Mouse (Mus musculus) erythroblast, embryonic 14.5 days (primary cell): Measurements from ENCODE around the gene Dock3. TPM values are rescaled to one million over a fixed set of nuclear protein-coding genes. Genes with fewer than 3 reads are reported as not detected.

Experiments
- H3K27me3 ChIP-seq: 2 replicates; pipeline ENCODE4 v1.6.1; 2012; ENCODE audit warnings: inconsistent platforms; ENCODE audit not compliant: control insufficient read depth
- H3K36me3 ChIP-seq: 2 replicates; pipeline ENCODE4 v1.6.1; 2012; ENCODE audit warnings: mild to moderate bottlenecking, inconsistent platforms; ENCODE audit not compliant: control insufficient read depth
- H3K4me1 ChIP-seq: 2 replicates; pipeline ENCODE4 v1.6.1; 2012; ENCODE audit warnings: inconsistent platforms; ENCODE audit not compliant: control insufficient read depth
- H3K4me3 ChIP-seq: replicated peaks from 2 replicates; pipeline ENCODE3; 2012; ENCODE audit warnings: moderate library complexity, mild to moderate bottlenecking, inconsistent platforms
- H3K9me3 ChIP-seq: 2 replicates; pipeline ENCODE4 v1.6.1; 2012; ENCODE audit warnings: low read length, inconsistent platforms, mixed read lengths; ENCODE audit not compliant: control insufficient read depth
- GATA1 ChIP-seq: IDR thresholded peaks from 2 replicates; pipeline ENCODE4 v1.6.1; 2012; ENCODE audit warnings: low read length, inconsistent platforms, mixed read lengths
- TAL1 ChIP-seq: IDR thresholded peaks from 3 replicates; pipeline ENCODE4 v1.6.1; 2012; ENCODE audit warnings: low read length, inconsistent platforms, mixed read lengths
- polyA plus RNA-seq: library from polyadenylated mRNA; stranded (reverse); fragments of >175 nt; gene quantifications from 2 replicates; pipeline ENCODE4 v1.2.3, GENCODE M21; 2012

Gene Dock3
- polyA plus RNA-seq, 1 experiment = not detected

DNA sequence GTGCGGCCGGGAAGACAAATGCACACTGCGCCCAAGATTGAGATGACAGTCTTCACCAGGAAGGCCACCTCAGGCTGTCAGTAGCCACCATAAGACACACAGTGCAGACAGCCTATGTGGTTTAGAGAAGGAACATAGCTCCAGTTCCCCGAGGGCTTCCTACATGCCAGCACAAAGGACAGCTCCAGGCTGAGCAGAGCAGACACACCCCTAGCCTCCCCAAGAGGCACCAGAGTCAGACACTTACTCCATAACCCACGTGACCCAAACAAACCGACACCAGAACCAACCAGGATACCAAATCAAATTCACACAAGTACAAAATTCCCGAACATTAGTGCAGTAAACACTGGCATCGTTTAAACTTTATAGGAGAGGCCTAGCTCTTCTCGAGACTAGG is 342.4 kb downstream of the Dock3 start:
- peak overlapping the region; percentile 0 for H3K4me3 ChIP-seq
- peaks cover 68% of the 10 kb centered on the region for H3K4me1 ChIP-seq
- TF ChIP-seq GATA1 (no peak), TAL1 (no peak)
- 0 out of 2 replicates have a peak, but pooled peaks cover 2% of the 10 kb centered on the region for H3K9me3 ChIP-seq
- H3K36me3 ChIP-seq = peaks cover 52% of the 10 kb centered on the region
- H3K27me3 ChIP-seq = no peaks in the 10 kb centered on the region

DNA sequence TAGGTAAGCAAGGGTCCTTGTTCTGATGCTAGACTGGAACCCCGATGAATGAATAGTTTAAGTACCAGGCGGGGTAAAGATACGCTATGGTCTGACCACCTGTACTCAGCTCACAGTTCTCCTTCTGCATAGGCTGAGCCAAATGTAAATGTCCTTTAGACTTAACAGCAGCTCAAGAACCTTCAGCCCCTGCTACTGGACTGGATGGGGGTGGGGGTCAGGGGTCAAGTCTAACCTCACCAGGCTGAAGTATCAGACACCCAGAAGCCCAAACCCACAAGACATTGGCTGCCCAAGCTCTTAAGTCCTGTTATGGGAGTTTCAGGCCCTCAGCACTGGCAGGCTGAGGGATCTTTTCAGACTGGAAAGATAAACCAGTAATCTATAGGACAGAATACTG is 343.4 kb downstream of the Dock3 start:
- no peak for TF ChIP-seq TAL1
- H3K36me3 ChIP-seq = peaks cover 61% of the 10 kb centered on the region
- H3K9me3 ChIP-seq = 0 out of 2 replicates have a peak, but pooled peaks cover 2% of the 10 kb centered on the region
- no peaks in the 10 kb centered on the region for H3K27me3 ChIP-seq
- H3K4me3 ChIP-seq = peak overlapping the region; percentile 48
- H3K4me1 ChIP-seq = peaks cover 73% of the 10 kb centered on the region

DNA sequence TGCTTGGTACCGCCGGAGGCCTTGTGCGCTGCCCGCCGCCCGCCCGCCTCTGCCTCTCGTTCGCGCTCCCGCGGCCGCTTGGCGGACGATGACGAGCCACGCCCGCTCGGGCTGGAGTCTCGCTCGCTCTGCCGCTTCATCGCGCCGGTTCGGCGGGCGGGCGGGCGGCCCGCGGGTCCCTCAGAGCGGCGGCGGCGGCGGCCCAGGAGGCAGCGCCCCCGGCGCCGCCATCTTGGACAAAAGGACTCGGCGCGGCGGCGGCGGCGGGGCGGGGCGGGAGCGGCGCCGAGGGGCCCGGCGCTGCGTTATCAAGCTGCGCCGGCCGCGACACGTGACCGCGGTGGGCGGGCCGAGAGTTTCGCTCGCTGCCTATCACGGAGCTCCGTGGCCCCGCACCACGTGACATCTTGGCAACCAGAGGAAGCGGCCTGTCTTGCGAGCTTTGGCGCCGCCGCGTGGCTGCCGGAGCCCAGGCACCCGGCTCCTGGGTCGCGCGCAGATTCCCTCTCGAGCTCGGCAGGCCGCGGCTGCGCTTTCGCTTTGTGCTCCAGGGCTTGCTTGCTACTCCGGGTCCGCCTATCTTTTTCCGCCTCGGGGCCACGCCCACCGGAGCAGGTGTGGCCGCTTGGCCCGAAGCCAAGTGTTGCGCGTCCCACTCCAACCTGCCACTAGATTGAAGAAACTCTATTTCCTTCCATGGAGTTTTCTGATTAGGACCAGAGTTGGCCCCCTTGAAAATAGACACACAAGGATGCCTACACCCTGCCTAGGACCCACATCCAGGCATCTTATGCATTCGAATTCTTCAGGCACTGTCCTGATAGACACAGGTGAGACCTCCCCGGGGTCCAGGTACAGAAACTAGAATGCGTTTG is 344.6 kb downstream of the Dock3 start, which contains the start of gene Rbm15b:
Gene Rbm15b, minus strand, starts transcription at position 601 of the 875 bp plus-strand sequence.
- peak within 1 kb of the TSS; percentile 97 for H3K4me3 ChIP-seq
- peaks cover 71% of the 10 kb centered on the region for H3K4me1 ChIP-seq
- TF ChIP-seq TAL1 = no peak
- TF ChIP-seq GATA1 = peak; percentile 38
- H3K9me3 ChIP-seq = 0 out of 2 replicates have a peak, but pooled peaks cover 2% of the 10 kb centered on the region
- H3K36me3 ChIP-seq = peaks cover 73% of the 10 kb centered on the region
- H3K27me3 ChIP-seq = no peaks in the 10 kb centered on the region

DNA sequence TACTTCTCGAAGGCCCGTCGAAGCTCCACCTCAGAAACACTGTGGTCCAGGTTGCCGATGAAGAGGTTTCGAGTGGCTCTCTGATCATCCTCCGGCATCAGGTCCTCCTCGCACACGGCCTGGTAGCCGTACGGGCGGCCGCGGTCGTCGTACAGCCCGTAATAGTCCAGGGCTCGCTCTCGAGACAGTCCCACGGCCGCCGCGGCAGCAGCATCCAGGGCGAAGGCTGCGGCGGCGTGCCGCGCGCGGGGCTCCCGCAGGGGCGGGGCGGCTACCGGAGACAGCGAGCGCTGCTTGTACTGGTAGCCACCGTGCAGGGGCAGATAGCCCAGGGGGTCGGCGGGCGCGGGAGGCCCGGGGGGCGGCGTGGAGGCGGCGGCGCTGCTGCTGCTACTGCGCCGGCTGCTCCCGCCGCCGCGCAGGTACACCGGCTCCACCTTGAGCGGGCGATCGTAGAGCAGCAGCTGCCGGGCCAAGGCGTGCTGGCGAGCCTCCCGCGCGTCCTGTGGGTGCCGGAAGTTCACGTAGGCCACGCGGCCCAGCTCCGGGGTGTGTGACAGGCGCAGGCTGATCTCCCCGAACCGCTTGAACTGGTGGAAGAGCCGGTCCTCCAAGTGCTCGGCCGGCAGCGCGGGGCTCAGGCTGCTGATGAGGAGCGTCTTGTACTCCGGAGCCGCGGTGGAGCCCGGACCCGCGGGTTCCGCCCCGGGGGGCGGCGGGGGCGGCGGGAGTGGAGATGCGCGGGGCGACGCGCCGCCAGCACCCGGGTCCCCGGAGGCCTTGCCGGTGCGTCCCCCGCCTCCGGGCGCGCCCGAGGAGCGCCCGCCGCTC is 345.6 kb downstream of the Dock3 start:
- Histone ChIP-seq H3K4me1 (peaks cover 74% of the 10 kb centered on the region), H3K9me3 (0 out of 2 replicates have a peak, but pooled peaks cover 2% of the 10 kb centered on the region)
- no peak for TF ChIP-seq TAL1
- TF ChIP-seq GATA1 = no peak

DNA sequence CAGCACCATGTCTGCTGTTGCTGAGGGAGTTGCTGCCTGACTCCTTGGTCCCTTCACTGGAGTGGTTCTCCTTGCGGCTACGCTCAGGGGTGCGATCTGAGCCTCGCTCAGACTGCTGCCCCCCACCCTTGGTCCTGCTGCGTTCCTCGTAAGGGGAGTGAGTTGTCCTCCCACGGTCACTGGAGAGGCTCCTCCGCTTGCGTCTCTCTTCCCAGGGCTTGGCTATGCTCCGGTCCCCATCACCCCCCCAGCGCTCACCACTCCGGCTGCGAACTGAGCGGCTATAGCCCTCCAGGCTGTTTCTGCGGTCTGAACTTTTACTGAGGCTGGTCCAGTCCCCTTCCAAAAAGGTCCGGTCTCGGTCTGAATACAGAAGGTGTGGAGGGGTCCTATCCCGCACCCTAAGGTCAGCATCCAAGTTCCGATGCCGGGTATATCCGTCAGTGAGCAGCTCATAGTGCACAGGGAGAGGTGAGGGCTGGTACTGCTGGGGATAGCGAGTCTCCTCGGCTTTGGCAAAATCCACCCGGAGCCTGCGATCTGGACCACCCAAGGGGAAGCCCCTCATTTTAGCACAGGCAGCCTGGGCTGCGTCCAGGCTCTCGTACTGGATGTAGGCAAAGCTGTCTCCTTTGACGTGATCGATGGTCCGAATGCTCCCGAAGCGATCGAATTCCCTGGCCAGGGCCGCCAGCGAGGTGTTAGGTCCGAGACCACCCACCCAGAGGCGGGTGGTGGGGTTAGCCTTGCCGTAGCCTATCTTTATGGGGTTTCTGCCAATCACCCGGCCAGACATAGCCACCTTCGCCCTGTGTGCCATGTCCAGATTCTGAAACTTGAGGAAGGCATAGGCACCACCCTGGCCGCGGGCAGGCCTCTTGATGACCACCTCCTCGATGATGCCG is 346.5 kb downstream of the Dock3 start:
- peaks cover 66% of the 10 kb centered on the region for H3K4me1 ChIP-seq
- H3K36me3 ChIP-seq = peaks cover 85% of the 10 kb centered on the region
- TF ChIP-seq TAL1 (no peak), GATA1 (no peak)
- H3K27me3 ChIP-seq = no peaks in the 10 kb centered on the region
- H3K4me3 ChIP-seq = peak overlapping the region; percentile 97
- H3K9me3 ChIP-seq = 0 out of 2 replicates have a peak, but pooled peaks cover 2% of the 10 kb centered on the region

More for the DNA sequence above, 345.6 kb downstream of the Dock3 start:
- Histone ChIP-seq H3K36me3 (peaks cover 83% of the 10 kb centered on the region), H3K4me3 (peak overlapping the region; percentile 97), H3K27me3 (no peaks in the 10 kb centered on the region)

DNA sequence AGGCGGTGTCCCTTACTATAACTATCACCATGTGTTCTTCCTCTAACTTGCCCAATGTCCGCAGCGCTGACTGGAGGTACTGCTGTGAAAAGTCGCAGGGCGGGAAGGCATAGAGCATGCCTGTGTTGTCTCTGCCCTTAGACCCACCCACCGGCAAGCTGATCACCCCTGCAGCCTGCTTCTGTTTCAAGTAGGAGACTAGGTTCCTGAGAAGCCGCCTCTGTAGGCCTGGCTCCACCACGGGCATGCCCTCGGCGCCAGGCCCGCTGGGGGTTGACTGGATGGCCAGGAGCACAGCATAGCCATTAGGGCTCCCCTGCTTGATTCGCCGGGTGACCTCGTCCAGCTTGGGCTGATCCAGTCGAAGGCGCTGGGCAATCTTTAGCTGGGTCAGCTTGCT is 347.4 kb downstream of the Dock3 start:
- Histone ChIP-seq H3K4me3 (peak overlapping the region; percentile 97), H3K36me3 (peaks cover 85% of the 10 kb centered on the region), H3K4me1 (peaks cover 57% of the 10 kb centered on the region), H3K27me3 (no peaks in the 10 kb centered on the region), H3K9me3 (0 out of 2 replicates have a peak, but pooled peaks cover 2% of the 10 kb centered on the region)
- TF ChIP-seq TAL1 (no peak), GATA1 (no peak)

DNA sequence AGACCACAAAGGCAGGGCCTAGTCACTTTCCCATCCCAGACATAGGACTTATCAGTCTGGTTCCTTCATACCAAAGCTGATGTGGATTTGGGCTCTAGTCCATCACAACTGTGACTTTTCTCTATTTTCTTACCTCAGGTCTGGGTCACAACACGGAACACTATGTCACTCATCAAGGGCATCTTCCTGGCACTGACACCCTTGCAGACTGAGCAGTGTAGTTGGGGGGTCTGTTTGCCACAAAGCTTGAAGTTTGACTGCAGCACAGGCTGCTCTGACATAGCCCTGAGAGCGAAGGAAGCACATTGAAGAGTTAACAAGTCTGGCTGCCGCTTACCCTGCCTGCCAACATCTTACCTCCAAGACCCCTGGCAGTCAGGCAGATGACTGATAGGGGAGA is 348.6 kb downstream of the Dock3 start:
- 0 out of 2 replicates have a peak, but pooled peaks cover 2% of the 10 kb centered on the region for H3K9me3 ChIP-seq
- peaks cover 45% of the 10 kb centered on the region for H3K4me1 ChIP-seq
- H3K4me3 ChIP-seq = peak overlapping the region; percentile 41
- TF ChIP-seq TAL1 = no peak
- TF ChIP-seq GATA1 = no peak
- no peaks in the 10 kb centered on the region for H3K27me3 ChIP-seq
- peaks cover 85% of the 10 kb centered on the region for H3K36me3 ChIP-seq

DNA sequence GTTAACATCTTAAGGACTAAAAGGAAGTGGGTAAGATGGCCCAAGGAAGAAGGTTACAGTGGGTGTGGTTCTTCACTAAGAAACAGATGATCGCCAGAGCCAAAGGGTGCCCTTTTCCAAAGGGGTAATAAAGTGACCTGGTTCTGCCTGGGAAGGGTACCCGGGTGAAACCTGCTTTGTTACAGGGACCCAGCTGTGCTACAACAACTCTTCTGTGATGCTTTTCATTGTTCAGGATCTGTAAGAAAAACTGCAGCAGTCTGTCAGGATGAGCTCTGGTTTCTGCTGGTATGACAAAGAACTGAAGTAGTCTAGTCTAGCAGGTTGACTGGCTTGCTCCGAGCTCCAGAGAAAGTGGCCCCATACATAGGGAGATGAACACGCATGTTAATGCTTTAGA is 349.5 kb downstream of the Dock3 start:
- TF ChIP-seq TAL1 = no peak
- TF ChIP-seq GATA1 = no peak
- H3K9me3 ChIP-seq = 0 out of 2 replicates have a peak, but pooled peaks cover 2% of the 10 kb centered on the region
- no peak overlapping the region for H3K4me3 ChIP-seq
- peaks cover 39% of the 10 kb centered on the region for H3K4me1 ChIP-seq
- no peaks in the 10 kb centered on the region for H3K27me3 ChIP-seq
- peaks cover 86% of the 10 kb centered on the region for H3K36me3 ChIP-seq
